Mouse (Mus musculus) hindbrain, embryonic 14.5 days (tissue): Measurements from ENCODE around the gene Psmb11. TPM values are rescaled to one million over a fixed set of nuclear protein-coding genes. Genes with fewer than 3 reads are reported as not detected.

Experiments used
- ATAC-seq: fragments of 200-750 bp; cut with Nextera tagmentation; 2 replicates; pipeline ENCODE4 v1.8.0; 2017; ENCODE audit warnings: moderate number of reproducible peaks, mild to moderate bottlenecking, moderate TSS enrichment, moderate library complexity; ENCODE audit not compliant: low FRiP score
- DNase-seq: peaks from one replicate; pipeline ENCODE4 v3.0.0-alpha.2; 2015; ENCODE audit warnings: low spot score
- H3K27ac ChIP-seq: fragments of 300-500 bp; sonication (generic); 2 replicates; pipeline ENCODE4 v1.5.1; 2014; ENCODE audit warnings: mild to moderate bottlenecking, moderate library complexity
- H3K27me3 ChIP-seq: fragments of 300-500 bp; sonication (generic); 2 replicates; pipeline ENCODE4 v1.6.1; 2014; ENCODE audit warnings: mild to moderate bottlenecking, low read length, mixed read lengths; ENCODE audit not compliant: control insufficient read depth, insufficient read depth
- H3K36me3 ChIP-seq: fragments of 300-500 bp; sonication (generic); replicated peaks from 2 replicates; pipeline ENCODE4 v1.6.1; 2014; ENCODE audit not compliant: control insufficient read depth, insufficient read depth
- H3K4me1 ChIP-seq: fragments of 300-500 bp; sonication (generic); replicated peaks from 2 replicates; pipeline ENCODE4 v1.6.1; 2014; ENCODE audit warnings: antibody characterized with exemption, low read length, mixed read lengths; ENCODE audit not compliant: control insufficient read depth, insufficient read depth
- H3K4me2 ChIP-seq: fragments of 300-500 bp; sonication (generic); replicated peaks from 2 replicates; pipeline ENCODE4 v1.6.1; 2014; ENCODE audit warnings: mild to moderate bottlenecking, moderate library complexity
- H3K4me3 ChIP-seq: fragments of 300-500 bp; sonication (generic); replicated peaks from 2 replicates; pipeline ENCODE4 v1.5.1; 2014; ENCODE audit warnings: mild to moderate bottlenecking, low read length
- H3K9ac ChIP-seq: fragments of 300-500 bp; sonication (generic); 2 replicates; pipeline ENCODE4 v1.6.1; 2014
- H3K9me3 ChIP-seq: fragments of 300-500 bp; sonication (generic); 2 replicates; pipeline ENCODE4 v1.6.1; 2016; ENCODE audit warnings: low read length; ENCODE audit not compliant: control insufficient read depth
- WGBS: fragments of 180-500 bp; shearing (Covaris S2); extraction: QIAGEN DNeasy Blood & Tissue Kit; methylation state at CpG from one replicate; pipeline ENCODE4 v1.1.7; 2014; 5-methylcytosine and 5-hydroxymethylcytosine counted together
- polyA plus RNA-seq: library from polyadenylated mRNA; unstranded; fragments of >200 nt; fragmentation: Nextera tagmentation; extraction: Ambion mirVana; gene quantifications from 2 replicates; pipeline ENCODE4 v1.2.1, GENCODE M21; 2014

Psmb11 gene
- 0.16 TPM in 1 of 2 replicates, not detected in the other for polyA plus RNA-seq

DNA sequence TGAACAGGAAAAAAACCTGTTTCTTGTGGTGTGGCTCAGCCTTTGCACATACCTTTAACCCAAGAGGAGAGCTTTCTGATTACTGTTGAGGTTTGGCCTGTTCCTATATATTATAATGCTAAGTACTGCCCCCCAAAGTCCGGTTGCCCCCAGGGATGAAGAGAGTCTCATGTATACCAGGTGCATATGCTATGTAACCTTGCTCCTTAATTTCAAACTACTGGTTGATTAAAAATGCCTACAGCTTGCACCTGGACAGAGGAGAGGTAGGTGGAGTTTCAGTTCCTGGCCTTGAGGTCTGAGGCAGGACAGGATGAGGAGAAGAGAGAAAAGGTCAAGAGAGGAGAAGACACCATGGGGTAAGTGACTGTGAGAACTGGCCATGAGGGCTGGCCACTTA, at the start of gene Psmb11:
Psmb11 (plus strand) TSS at position 301 of the 400 bp plus-strand sequence.
- 88% methylated on average over 1 of the region's 1 CpGs for WGBS
- H3K4me3 ChIP-seq: no peak within 1 kb of the TSS
- no peak within 1 kb of the TSS for H3K4me2 ChIP-seq
- 0 out of 2 replicates have a peak, but pooled peaks cover 4% of the 10 kb centered on the region for H3K36me3 ChIP-seq
- no peak for DNase-seq
- H3K27ac ChIP-seq: no peak within 1 kb of the TSS
- ATAC-seq: no peak
- H3K9ac ChIP-seq: no peak within 1 kb of the TSS
- H3K9me3 ChIP-seq: no peaks in the 10 kb centered on the region
- no peaks in the 10 kb centered on the region for H3K27me3 ChIP-seq
- H3K4me1 ChIP-seq: peaks cover 11% of the 10 kb centered on the region; the same call in 1 of the 2 replicates

DNA sequence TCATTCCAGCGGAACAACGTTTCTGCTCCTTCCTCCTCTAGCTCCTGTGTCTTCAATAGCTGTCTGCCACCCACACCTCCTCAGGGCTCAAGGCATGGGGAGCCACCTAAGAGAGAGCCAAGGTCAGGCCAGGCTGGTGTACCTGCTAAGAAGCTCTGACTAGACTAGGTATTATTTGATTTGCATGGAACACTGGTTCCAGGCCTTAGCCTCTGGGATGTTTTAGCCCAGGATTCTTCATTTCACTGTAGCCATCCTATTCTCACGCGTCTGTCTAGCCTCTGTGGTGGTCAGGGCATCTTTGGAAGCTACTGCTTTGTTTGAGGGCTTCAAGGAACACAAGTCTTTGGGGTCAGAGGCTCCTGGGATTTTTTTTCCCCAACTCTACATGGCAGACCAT, 49.1 kb upstream of the Psmb11 start:
- DNase-seq (no peak), ATAC-seq (no peak)
- H3K9me3 ChIP-seq: no peaks in the 10 kb centered on the region
- H3K4me2 ChIP-seq: no peak overlapping the region
- peaks cover 31% of the 10 kb centered on the region for H3K27me3 ChIP-seq
- WGBS: 42% methylated on average over 4 of the region's 4 CpGs
- H3K4me1 ChIP-seq: peaks cover 26% of the 10 kb centered on the region; the same call in 1 of the 2 replicates
- no peak overlapping the region for H3K27ac ChIP-seq
- no peak overlapping the region for H3K4me3 ChIP-seq
- no peak overlapping the region for H3K9ac ChIP-seq
- H3K36me3 ChIP-seq: peaks cover 5% of the 10 kb centered on the region; the same call in 1 of the 2 replicates

DNA sequence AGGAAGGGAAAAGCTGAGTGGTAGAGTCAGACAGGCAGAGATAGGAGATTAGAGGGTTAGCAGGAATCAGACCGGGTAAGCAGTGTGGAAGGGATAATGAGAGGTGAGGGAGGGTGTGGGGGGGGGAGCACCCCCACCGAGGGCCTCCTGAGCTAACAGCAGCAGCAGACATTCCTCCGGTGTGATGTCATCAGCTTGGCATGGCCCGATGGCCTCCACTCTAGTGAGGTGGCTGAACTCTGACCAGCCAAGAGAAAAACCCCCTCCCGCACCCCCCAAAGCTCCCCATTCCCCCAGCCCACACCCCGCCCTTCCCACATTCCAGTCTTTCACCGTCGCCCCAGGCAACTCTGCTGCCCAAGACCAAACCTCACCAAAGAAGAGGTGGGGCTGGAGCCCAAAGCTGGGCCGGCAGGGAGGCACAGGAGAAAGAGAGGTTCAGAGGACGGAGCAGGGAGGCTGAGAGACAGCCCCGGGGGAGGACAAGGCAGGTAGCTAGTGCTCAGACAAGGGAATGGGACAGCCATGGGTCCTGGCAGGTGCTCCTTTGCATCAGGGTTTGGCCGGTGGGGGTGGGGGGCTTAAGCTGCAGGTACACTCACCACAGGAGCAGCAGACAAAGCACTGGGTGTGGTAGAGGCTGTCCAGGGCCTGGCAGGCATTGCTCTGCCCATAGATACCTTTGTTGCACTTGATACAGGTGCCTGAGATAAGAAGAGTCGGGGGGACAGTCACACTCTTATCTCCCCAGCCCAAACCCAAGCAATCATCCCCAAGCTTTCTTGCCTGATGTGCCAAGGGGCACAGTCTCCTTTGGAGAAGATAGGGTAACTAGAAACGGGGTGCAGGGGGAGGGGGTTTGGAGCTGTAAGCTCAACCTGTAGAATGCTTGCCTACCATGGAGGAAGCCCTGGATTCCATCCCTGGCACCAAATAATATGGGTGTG, 48.2 kb upstream of the Psmb11 start:
- ATAC-seq (peak; percentile 18; the same call in 1 of the 2 replicates), DNase-seq (no peak)
- WGBS: 5% methylated on average over 14 of the region's 14 CpGs
- peaks cover 5% of the 10 kb centered on the region; the same call in 1 of the 2 replicates for H3K36me3 ChIP-seq
- H3K27ac ChIP-seq: peak overlapping the region; percentile 40; the same call in 1 of the 2 replicates
- H3K9ac ChIP-seq: no peak overlapping the region
- peaks cover 35% of the 10 kb centered on the region for H3K27me3 ChIP-seq
- peak overlapping the region; percentile 75 for H3K4me2 ChIP-seq
- peak overlapping the region; percentile 12; the same call in 1 of the 2 replicates for H3K4me3 ChIP-seq
- H3K9me3 ChIP-seq: no peaks in the 10 kb centered on the region
- H3K4me1 ChIP-seq: peaks cover 28% of the 10 kb centered on the region; the same call in 1 of the 2 replicates

DNA sequence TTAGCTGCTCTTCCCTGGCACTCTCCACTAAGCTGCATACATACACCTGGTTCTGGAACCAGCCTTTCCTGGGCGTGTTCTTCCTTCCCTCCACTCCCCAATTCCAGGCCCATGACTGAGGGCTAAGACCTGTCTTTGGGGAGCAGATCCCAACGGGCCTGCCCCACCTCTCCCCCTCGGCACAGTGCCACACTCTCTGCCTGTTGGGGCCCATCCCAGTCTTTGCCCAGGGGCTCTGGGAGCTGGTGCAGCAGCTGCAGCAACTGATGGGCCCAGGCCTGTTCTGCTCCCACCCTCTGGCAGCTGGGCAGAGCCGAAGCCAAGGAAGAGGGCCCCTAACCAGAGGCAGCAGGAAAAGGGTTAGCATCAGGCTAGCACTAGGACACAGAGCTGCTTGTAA, 47.0 kb upstream of the Psmb11 start:
- no peak for ATAC-seq
- H3K27ac ChIP-seq: no peak overlapping the region
- 4% methylated on average over 4 of the region's 4 CpGs for WGBS
- peak overlapping the region; percentile 75 for H3K4me2 ChIP-seq
- peaks cover 42% of the 10 kb centered on the region for H3K27me3 ChIP-seq
- no peaks in the 10 kb centered on the region for H3K9me3 ChIP-seq
- DNase-seq: no peak
- H3K4me3 ChIP-seq: peak overlapping the region; percentile 63; the same call in 1 of the 2 replicates
- H3K9ac ChIP-seq: peak overlapping the region; percentile 40
- no peaks in the 10 kb centered on the region for H3K36me3 ChIP-seq
- H3K4me1 ChIP-seq: peaks cover 28% of the 10 kb centered on the region; the same call in 1 of the 2 replicates

DNA sequence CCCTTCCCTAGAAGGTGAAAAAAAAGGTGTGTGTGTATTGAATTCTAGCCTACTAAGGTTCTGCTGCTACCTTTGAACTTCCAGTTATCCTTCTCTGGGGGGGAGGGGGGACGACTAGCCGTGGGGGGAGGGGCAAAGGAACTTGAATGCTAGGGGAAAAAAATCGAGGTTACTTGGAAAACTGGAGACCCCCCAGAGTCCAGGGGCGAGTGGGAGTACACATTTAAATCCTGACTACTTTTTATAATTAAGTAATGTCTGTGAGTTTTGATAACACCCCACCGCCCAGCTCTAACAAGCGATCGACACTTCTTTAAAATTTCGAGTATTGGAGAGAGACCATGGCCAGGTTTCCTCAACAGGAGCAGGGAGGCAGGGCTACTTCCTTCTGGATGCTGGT, 46.2 kb upstream of the Psmb11 start:
- Histone ChIP-seq H3K4me3 (peak overlapping the region; percentile 63), H3K27ac (no peak overlapping the region), H3K9me3 (no peaks in the 10 kb centered on the region), H3K9ac (peak overlapping the region; percentile 65), H3K27me3 (peaks cover 42% of the 10 kb centered on the region), H3K4me1 (peaks cover 28% of the 10 kb centered on the region; the same call in 1 of the 2 replicates), H3K36me3 (no peaks in the 10 kb centered on the region), H3K4me2 (peak overlapping the region; percentile 75)
- ATAC-seq: no peak
- DNase-seq: no peak
- 4% methylated on average over 8 of the region's 8 CpGs for WGBS

DNA sequence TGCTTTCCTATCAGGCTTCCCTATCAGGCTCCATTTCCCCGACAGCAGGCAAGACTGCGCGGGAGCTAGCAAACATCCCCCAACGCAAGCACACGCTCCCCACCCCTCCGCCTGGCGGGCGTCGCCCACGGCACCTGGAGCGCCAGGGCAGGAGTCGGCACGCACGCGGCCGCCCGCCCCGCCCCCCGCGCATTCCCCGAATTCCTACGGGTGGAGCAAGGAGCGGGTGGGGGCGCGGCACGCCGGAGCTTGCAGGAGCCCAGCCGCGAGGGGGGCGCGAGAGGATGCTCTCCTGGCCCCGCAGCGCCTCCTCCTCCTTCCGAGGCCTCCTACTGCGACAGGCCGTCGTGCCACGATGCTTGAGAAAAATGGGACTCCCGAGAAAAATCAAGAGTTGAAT, 45.6 kb upstream of the Psmb11 start:
- WGBS: under 1% methylated on average over 39 of the region's 39 CpGs
- H3K4me3 ChIP-seq: peak overlapping the region; percentile 63
- H3K27ac ChIP-seq: no peak overlapping the region
- ATAC-seq (no peak), DNase-seq (no peak)
- peak overlapping the region; percentile 75 for H3K4me2 ChIP-seq
- H3K4me1 ChIP-seq: peaks cover 28% of the 10 kb centered on the region; the same call in 1 of the 2 replicates
- no peaks in the 10 kb centered on the region for H3K36me3 ChIP-seq
- H3K9ac ChIP-seq: peak overlapping the region; percentile 65
- H3K9me3 ChIP-seq: no peaks in the 10 kb centered on the region
- peaks cover 42% of the 10 kb centered on the region for H3K27me3 ChIP-seq

DNA sequence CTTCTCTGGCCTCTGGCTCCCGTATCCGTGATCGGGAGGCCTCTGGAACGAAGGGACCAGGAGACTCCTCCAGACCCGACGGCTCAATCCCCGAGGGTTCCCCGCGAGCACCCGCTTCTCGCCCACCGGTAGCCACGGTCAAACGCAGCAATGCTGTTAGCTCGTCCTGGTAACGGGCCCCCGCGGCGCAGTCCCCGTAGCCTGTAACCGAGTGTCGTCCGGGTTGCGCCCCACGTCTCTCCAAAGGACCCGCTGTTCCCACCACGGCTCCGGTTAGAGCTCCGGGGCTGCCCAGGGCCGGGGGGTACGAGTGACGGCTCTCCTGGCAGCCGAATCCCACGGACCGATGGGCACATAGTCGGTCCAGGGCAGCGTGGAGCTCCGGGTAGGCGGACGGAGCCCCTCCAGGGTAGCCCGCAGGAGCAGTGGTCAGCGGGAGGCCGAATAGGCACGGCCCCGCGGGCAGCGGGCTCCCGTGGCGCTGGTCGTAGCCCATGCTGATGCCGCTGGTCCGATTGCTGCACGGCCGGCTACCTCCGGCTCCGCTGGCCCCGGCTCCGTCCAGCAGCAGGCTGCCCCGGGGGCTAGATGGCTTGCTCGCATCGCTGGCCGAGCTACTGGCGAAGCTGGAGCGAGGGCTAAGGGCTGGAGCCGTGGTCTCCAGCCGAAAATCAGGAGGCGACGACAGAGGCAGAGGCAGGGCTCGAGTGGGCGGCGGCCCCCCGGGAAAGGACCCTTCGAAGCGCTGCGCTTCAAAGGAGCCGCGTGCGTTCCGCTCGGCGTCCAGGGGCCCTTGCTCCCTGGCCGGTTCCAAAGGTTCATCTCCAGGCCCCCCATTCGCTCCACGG, 44.8 kb upstream of the Psmb11 start:
- H3K27ac ChIP-seq: peak overlapping the region; percentile 70; the same call in 1 of the 2 replicates
- H3K9me3 ChIP-seq: no peaks in the 10 kb centered on the region
- H3K4me1 ChIP-seq: peaks cover 28% of the 10 kb centered on the region; the same call in 1 of the 2 replicates
- peaks cover 42% of the 10 kb centered on the region for H3K27me3 ChIP-seq
- WGBS: under 1% methylated on average over 78 of the region's 84 CpGs
- ATAC-seq (0 out of 2 replicates have a peak, but pooled peaks have one; percentile 2), DNase-seq (no peak)
- H3K4me3 ChIP-seq: peak overlapping the region; percentile 63
- H3K36me3 ChIP-seq: no peaks in the 10 kb centered on the region
- H3K9ac ChIP-seq: peak overlapping the region; percentile 65
- peak overlapping the region; percentile 75 for H3K4me2 ChIP-seq

DNA sequence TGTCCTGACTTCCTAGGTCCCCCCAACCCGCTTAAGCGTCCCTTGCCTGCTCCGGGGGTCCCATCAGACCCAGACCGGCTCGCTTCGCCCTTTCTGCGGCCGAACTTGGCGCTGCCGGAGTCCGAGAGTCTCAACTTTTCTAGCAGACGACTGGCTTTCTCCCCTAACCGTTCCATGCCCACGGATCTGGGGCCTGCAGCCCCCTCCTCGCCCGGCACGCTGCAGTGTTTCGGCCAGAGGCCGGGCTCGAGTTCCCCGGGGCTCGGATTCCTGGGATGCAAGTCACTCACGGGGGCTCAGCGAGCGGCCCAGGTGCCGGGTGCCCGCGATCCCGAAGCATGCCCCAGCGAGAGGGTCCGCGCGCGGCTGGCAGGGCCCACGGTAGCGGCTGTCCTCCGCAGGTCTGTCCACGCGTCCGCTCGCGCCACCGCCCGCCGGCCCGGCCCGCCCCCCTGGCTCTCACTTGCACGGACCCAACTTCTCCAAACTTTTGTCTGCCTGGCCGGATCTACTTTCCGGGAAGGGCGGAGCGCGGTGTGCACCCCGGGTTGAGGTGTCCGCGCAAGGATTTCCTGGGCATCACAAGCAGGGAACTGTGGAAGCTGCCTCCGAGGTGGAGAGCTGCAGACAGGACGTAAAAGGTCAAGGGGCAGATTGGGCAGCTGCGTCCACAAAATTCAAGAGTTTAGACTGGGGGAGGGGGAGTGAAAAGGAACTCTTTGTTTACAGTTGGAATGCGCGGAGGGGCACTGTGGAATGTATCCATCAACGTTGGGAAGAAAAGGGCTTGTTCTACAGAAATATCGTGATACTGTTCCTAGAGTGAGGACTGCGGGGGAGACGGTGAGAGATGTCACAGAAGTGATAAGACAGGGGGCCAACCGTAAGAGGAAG, 43.9 kb upstream of the Psmb11 start, which contains the start of gene Ajuba:
Ajuba (minus strand) TSS at position 470 of the 894 bp plus-strand sequence.
- H3K27ac ChIP-seq: peak within 1 kb of the TSS; percentile 70
- peaks cover 42% of the 10 kb centered on the region for H3K27me3 ChIP-seq
- WGBS: under 1% methylated on average over 66 of the region's 66 CpGs
- peak within 1 kb of the TSS; percentile 65 for H3K9ac ChIP-seq
- H3K36me3 ChIP-seq: no peaks in the 10 kb centered on the region
- ATAC-seq: peak; percentile 67
- peak within 1 kb of the TSS; percentile 63 for H3K4me3 ChIP-seq
- peak; percentile 80 for DNase-seq
- H3K4me1 ChIP-seq: peaks cover 28% of the 10 kb centered on the region; the same call in 1 of the 2 replicates
- peak within 1 kb of the TSS; percentile 75 for H3K4me2 ChIP-seq
- H3K9me3 ChIP-seq: no peaks in the 10 kb centered on the region
